Mouse (Mus musculus): Measurements from ENCODE around the gene Hist2h2aa2.
"Not testable (repeated sequence)": the region's sequence is repeated elsewhere in the genome, so short reads cannot be mapped to it uniquely, and the experiment has no call there.

The Hist2h2aa2 gene

DNA sequence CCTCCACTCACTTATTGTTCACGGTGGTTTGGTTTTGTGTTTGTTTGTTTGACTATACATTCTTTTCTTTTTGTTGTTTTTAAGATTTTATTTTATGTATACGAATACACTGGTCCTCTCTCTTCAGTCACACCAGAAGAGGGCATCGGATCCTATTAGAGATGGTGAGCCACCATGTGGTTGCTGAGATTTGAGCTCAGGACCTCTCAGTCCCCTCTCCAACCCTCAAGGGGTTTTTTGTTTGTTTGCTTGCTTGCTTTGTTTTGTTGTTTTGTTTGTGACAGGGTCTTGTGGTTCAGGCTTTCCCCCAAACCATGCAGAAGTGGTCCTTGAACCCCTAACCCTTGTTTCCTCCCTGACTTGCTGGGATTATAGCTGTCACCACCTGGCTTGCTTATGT lies 21.5 kb upstream of the Hist2h2aa2 start:
- no peak for DNase-seq

DNA sequence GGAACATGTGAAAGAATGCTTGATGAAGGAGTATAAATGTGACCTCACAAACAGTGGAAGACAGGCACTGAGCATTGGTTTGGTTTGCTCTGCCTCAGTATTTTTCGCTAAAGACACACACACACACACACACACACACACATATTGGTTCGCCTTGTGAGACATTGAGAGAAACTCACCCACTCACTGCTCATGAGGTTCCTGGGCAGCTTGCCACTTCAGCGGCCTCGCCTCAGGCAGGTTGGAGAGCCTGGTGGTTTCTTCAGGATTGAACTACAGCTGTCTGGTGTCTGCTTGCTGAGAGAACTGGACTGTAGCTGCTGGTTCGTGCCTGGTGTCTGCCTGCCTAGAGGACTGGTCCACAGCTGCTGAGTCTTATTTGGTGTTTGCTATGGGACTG lies 20.1 kb upstream of the Hist2h2aa2 start:
- no peak for DNase-seq

DNA sequence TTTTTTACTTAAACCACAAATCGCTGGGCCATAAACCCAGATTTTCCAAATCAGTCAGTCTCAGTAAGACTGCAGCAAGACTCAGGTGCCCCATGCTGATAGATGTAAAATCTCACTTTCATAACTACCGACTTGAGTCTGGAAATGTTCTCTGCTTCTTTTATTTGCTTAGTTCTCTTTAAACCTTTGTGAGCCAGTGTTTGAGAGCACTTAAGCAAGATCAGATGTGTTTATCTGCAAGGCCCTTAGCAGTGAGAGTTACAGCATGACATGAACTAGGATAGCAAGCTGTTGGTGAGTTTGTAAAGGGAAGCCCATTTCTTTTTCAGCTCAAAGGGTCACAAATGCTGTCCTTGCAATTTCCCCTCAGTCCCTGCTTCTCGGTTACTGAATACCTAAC lies 17.1 kb upstream of the Hist2h2aa2 start:
- DNase-seq, result peak in 1 of 2 experiments; percentile 22

DNA sequence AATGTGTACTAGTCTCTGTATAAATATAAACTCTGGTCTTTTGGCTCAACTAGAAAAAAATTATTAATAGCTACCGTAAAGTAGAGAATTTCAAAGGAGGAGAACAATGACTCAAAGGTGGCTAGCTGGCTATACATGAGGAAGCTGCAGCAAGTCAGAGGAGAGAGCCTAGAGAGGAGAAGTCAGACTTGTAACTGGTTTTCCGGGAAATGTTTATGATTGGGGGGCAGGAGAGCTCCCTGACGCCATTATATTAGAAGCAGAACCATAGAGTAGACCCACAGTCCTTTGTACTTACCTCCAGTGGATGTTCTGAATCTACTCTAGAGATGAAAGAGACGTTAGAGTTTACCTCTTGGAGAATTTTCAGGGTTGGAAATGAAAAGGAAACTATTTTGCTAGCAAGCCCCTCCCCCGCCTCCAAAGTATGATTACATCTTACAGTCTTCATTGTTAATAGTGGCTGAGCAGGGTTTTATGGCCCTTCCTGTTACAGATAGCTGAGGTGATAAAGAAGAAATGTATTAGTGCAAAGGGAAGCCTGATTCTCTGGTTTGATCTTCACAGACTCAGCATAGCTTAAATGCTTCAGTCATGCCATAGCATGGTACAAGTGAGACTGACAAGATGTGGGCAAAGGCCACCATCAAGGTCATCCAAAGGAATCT lies 16.0 kb upstream of the Hist2h2aa2 start:
- DNase-seq, result peak in 1 of 2 experiments; percentile 23

DNA sequence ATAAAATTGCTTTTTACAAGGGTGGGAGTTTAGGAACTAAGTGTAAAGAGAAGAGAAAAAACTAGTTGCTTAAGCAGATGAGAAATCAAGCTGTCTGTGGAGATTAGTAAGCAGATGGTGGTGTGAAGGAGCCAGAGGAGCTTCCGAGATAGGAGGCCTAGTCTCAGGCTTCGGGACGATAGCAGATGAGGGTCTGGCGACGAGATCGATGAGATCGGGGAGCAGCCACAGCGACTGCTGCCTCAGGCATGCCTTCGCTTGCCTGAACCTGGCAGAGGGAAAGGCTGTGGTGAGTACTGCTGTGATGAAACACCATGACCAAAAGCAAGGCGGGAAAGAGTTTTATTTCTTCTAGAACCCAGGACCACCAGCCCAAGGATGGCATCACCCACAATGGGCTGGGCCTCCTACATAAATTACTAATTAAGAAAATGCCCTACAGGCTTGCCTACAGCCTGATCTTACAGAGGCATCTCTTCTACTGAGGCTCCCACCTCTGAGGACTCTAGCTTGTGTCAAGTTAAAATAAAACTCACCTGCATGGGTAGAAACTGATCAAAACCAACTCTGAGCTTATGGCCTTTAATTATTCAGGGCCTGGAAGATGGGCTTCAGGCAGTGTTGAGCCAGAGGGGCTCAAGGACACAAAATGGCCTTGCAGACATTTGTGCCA lies 14.7 kb upstream of the Hist2h2aa2 start:
- no peak for DNase-seq

DNA sequence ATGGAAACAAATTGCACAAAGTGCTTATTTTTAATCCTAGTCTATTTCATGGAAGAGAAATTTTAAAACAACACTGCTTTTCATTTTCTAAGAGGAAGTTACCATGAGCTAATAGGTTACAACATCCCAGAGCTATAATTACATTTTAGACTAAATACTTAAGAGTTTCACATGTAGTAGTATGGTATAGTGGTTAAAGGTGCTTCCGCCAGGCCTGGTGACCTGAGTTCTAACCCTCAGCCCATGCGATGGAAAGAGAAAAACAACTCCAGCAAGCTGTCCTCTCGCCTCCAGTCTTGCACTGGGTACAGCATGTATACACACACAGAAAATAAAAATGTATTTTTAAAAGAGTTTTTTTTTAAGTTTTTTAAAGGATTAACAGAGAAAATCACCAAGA lies 11.7 kb upstream of the Hist2h2aa2 start:
- no peak for DNase-seq

DNA sequence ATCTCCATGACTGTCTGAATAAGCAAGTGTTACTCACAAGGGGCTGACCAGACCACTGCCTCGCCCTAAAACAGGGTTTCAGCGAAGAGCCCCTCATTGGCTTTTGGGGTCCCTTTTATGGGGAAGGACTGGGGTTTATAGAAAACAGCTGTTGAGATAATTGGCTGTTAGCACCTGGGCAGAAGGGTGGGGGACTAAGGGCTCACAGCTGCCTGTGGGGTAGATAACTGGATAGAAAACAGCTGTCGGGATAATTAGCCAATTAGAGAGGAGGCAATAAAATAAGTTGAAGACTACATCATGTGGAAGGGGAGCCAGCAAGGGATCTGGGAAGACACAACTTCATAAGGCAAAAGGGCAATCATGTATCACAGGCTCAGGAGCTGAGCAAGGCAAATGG lies 10.8 kb upstream of the Hist2h2aa2 start:
- DNase-seq, result no peak

DNA sequence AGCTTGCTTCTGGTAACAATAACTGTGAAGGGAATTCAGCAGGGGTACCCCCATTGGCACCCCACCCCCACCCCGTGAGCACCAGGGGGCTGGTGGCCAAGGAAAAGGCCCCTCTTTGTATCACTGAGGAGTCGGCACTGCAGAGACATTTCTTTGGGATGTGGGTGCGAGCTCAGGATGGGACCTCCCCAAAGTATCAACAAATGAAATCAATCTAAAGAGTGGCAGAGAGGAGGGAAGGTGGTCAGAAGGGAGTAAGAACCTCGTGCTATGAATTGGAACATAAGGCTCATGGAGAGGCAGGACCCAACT lies 8.9 kb upstream of the Hist2h2aa2 start:
- DNase-seq, result no peak

DNA sequence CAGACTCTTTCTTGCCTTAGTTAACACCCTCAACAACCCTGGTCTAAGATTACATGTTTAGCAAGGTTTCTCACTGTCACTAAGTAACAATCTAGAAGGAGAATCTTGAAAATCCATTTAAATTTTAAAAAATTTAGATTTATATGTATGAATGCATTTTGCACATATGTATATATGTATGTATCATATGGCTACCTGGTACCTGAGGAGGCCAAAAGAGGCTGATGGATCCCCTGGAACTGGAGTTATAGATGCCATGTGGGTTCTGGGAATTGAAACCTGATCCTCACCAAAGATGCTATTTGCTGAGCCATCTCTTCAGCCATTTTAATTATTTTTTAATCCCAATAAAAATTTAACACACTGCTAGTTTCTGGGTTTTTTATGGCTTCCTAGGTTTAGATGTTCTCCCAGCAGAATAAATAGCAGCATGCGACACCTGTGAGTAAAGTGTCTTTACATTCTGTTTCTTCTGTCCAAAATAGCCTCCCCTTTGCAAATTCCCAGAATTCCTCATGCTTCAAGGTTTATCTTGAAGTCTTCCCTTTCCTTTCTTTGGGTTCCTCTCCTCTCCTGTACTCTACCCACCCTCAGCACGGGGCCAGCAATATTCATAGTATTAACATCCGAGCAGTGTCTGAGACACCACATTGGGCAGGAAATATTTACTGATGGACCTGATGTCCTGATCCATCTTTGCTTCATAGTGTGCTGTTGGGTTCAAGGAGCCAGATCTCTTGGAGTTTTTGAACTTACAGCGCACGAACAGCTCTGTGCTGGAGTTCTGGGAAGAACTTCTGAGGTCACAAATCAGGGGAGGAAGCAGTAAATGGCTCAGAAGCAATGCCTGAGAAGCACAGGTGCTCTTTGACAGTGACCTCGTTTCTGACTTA lies 8.3 kb upstream of the Hist2h2aa2 start:
- no peak for DNase-seq

DNA sequence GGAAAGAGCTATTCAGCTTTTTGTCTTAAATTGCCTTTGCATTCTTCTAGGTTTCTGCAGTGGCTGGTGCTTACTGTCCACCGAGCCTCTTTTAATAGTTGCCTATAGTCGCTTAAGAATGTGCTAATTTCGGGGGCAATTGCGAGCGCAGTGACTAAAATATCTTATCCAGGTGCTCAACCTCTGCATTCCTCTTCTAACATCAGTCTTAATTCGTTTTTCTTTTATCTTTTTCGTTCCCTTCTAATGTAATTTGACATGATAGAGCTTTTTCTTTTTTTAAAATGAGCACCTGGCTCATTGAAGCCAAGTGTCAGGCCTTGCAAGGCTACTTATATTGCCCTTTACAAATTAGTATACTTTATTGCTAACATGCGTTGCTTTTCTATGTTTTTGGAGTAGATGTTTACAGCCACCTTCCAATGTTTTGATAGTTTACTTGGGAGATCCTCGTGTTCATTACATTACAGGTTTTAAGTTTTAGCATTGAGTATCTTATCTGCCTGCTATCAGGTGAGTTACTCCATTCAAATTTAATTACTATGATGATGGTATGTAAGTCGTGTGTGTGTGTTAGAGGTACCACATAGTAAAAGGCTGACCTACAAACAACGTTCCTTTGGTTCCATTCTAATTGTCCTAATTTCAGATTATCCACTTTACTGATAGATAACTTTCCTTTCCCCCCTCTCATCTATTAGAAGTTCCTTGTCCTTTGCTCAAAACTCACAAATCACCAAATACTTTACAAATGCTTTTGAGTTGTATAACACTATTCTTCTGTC lies 7.5 kb upstream of the Hist2h2aa2 start:
- DNase-seq, result no peak

DNA sequence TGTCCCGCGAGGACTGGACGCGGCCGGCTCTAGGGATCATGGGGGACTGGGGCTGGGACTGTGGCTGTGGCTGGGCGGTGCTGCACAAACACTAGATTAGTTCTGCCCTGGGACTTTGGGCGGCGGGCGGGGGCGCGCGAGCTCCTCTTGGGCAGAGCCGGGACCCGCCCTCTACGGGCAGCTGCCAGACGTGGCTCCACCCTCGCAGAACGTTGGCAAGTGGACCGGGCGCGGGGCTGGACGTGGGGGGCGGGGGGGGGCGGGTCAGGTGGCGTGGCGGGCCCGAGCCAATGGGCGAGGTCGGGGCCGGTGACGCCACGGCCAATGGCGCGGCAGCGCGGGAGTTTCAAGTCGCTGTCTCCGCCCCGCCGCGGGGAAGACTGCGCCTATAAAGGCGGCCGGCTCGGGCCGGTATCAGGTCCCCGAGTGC lies 6.4 kb upstream of the Hist2h2aa2 start, which contains the start of gene Hist2h3c1:
Hist2h3c1 (plus strand) TSS at position 259 of the 430 bp plus-strand sequence.
- DNase-seq, result not testable (repeated sequence)

DNA sequence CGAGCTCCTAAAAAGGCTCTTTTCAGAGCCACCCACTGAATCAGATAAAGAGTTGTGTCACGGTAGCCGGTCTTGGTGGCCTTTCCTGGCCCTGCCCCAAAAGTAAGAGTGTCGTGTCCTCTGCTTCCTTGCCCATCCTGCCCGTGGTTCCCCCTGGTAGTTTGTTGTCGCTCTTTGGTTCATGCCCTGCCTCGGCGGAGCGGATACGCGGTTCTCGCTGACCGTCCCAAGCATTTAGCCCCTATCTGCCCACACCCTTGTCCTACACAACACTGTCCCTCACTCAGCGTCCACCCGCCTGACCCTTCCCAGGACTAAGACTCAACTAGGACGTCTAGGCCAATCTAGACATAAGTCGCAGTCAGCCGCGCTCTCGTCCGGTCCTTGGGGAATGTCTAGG lies 5.9 kb upstream of the Hist2h2aa2 start:
- DNase-seq, result not testable (repeated sequence)

DNA sequence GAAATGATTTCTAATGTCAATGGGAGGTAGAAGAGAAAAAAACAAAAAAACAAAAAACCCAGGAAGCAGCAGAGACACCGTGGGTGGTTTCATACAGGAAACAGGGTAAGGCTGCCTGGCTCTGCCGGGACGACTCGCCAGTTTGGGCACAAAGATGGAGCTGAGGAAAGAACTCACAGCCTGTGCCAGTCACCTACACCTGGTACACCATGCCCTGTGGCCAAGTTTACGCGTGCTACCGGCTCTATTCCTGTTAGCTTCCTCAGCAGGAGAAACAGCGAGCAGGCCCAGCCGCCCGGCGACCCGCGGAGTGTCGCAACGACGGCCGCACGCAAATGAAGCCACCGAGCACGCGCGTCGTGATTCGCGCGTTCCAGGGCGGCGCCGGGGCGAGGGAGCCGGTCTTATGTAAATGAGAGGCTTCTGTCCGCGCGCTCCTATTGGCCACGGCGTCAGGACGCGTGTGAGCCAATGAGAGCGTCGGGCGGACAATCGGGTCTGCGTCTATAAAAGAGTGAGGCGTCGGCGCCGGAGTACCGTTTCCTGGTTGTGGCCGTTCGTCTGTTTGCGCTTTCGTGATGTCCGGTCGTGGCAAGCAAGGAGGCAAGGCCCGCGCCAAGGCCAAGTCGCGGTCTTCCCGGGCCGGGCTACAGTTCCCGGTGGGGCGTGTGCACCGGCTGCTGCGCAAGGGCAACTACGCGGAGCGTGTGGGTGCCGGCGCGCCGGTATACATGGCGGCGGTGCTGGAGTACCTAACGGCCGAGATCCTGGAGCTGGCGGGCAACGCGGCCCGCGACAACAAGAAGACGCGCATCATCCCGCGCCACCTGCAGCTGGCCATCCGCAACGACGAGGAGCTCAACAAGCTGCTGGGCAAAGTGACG lies 5.2 kb upstream of the Hist2h2aa2 start, which contains the start of gene Hist2h2aa1:
Hist2h2aa1 (plus strand) TSS at position 495 of the 884 bp plus-strand sequence.
- DNase-seq, result peak; percentile 89 to 90

DNA sequence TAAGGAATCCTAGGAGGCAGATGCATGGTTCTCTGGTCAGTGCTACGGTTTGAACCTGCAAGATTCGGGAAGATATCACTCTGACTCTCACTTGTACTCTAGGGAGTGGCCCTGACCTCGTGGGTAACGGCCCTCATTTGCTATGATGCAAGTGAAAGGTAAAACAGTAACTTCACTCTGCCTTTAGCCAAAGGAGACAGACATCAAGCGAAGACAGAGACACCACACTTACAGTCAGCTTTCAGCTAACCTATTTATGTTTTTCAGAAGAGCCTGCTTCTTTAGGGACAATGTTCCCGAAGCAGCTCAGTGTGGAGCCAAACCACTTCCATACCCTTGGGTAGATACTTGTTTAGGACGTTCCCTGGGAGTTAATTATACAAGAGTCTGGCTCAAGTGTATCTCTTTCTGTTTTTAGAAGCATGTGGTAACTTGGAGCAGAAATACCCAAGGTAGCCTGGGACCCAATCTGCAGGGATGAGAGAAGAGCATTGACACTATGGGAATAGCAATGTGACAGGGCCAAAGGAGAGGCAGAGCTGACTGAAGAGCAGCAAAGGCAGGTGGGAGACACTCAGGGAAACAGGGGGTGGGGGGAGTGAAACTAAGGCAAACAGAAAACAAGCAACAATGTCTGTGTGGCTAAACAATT lies 4.0 kb upstream of the Hist2h2aa2 start:
- no peak for DNase-seq

DNA sequence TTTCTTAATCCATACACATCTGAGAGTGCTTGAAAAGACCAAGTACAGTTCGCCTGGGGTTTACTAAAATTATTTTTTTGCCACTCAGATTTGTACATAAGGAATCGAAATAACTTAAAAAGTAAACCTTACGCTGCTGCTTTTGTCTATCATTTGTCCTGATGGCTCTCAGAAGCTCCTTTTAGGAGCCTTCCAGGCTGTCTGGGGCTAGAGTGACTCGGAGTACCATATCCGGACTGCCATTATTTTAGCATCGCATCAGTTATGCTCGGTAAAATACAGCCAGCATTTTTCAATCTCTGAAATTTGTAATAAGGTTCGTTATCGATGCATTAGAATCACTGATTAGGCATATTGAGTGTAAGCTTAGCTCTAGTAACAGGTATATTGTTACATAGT lies 722 bp upstream of the Hist2h2aa2 start:
- DNase-seq, result no peak

DNA sequence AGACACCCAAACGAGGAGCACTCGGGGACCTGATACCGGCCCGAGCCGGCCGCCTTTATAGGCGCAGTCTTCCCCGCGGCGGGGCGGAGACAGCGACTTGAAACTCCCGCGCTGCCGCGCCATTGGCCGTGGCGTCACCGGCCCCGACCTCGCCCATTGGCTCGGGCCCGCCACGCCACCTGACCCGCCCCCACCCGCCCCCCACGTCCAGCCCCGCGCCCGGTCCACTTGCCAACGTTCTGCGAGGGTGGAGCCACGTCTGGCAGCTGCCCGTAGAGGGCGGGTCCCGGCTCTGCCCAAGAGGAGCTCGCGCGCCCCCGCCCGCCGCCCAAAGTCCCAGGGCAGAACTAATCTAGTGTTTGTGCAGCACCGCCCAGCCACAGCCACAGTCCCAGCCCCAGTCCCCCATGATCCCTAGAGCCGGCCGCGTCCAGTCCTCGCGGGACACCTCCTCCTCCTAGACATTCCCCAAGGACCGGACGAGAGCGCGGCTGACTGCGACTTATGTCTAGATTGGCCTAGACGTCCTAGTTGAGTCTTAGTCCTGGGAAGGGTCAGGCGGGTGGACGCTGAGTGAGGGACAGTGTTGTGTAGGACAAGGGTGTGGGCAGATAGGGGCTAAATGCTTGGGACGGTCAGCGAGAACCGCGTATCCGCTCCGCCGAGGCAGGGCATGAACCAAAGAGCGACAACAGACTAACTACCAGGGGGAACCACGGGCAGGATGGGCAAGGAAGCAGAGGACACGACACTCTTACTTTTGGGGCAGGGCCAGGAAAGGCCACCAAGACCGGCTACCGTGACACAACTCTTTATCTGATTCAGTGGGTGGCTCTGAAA lies 902 bp downstream of the Hist2h2aa2 start, which contains the start of gene Hist2h3c2:
Hist2h3c2 (minus strand) TSS at position 174 of the 840 bp plus-strand sequence.
- peak; percentile 48 to 66 for DNase-seq

DNA sequence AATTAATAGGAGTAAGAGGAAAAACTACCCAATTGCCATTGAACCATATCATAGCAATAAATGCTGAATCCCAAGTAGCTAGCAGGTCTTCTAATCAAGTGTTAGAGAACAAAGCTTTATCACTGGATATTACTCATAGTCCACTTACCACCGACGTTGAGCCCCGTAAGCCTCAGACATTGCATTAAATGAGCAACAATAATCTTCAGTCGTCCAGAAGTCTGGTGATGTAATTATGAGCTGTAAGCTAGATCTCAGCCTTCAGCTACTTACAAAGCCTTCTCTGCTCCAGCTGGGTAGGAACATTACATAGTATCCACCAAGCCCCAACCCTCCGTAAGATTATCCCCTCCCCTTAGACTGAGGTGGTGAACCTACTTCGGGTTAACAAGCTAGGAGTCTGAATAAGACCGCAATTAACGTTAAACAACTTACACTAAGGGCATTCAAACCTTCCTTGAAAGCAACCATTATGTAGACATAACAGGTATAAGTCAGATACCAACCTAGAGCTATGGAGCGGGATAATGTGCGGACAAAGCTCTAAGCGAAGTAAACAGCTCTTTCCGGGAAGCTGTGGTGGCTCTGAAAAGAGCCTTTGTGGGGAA lies 2.1 kb downstream of the Hist2h2aa2 start:
- DNase-seq, result no peak

DNA sequence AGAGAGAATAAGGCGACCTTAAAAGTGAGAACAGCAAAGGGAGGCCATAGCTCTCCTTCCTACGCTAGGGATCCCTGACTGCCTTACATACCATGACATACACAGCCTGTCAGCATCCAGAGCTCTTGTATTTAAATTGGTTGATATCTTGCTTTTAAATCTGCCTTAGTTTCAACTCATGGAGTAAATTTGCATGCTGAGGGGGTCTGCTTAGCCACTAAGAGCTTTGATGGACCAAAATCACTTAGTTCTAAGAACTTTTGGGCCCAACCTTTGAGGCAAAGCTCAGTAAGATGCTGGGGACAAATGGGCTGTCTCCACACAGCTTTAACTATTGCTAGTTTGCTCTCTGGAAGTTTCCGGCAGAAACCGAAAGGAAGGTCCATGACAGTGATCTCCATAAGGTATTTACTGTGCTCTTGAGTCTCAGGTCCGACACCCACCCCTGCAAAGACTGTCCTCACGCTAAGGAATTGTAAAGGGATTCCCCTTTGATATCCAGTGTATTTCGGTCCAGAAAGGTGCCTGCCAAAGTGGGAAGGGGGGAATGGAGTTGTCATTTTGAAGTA lies 2.7 kb downstream of the Hist2h2aa2 start:
- no peak for DNase-seq

DNA sequence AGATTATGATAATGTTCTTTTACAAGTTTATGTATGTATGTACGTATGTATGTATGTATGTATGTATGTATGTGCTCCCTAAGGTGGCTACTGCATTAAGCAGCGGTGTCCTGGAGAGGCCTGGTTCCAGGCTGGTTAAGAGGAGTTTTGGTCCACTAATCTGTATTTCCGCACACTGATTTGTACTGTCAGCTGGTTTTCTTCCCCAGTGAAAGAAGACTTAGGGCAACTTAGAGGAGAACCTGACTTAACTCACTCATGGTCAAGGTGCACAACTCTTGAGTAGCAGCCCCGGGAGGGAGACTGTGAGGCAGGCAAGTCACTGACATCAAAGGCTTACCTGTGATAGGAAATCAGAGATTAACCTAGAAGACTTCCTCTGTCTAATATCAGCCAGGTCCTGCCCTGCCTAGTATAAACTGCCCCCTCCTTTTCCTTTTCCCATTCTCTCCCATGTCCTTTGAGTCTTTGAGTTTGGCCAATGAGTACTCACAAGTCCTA lies 3.2 kb downstream of the Hist2h2aa2 start:
- no peak for DNase-seq
